Mouse (Mus musculus) kidney, adult 2 months (tissue): ENCODE data around the gene Cdx2. TPM values are rescaled to one million over a fixed set of nuclear protein-coding genes. Genes with fewer than 3 reads are reported as not detected.
A peak's percentile ranks its signal among the peaks of the same experiment; 100 is the strongest.

Source experiments
- DNase-seq: peaks from one replicate; pipeline ENCODE4 v3.0.0; 2021
- H3K27ac ChIP-seq: fragments of 200-500 bp; 2 replicates; pipeline ENCODE4 v1.5.1; 2012; ENCODE audit warnings: low read depth, low read length, control low read depth, inconsistent platforms; ENCODE audit not compliant: insufficient read depth
- H3K27me3 ChIP-seq: fragments of 200-500 bp; replicated peaks from 2 replicates; pipeline ENCODE4 v1.6.1; 2012; ENCODE audit warnings: mild to moderate bottlenecking, moderate library complexity, low read length, inconsistent platforms; ENCODE audit not compliant: control insufficient read depth, insufficient read depth
- H3K36me3 ChIP-seq: fragments of 200-500 bp; 2 replicates; pipeline ENCODE4 v1.6.1; 2012; ENCODE audit warnings: mild to moderate bottlenecking, moderate library complexity, low read length, inconsistent platforms; ENCODE audit not compliant: control insufficient read depth, insufficient read depth
- H3K4me1 ChIP-seq: fragments of 200-500 bp; 2 replicates; pipeline ENCODE4 v1.6.1; 2011; ENCODE audit warnings: low read length; ENCODE audit not compliant: control insufficient read depth, insufficient read depth
- H3K4me3 ChIP-seq: fragments of 200-500 bp; 2 replicates; pipeline ENCODE4 v1.5.1; 2011; ENCODE audit warnings: mild to moderate bottlenecking, low read depth, low read length, control low read depth; ENCODE audit not compliant: insufficient read depth
- CTCF ChIP-seq: fragments of 200-500 bp; conservative IDR thresholded peaks from 2 replicates; pipeline ENCODE4 v1.5.1; 2011; ENCODE audit warnings: low read depth, mild to moderate bottlenecking, control low read depth, low read length, moderate library complexity, mixed read lengths; ENCODE audit not compliant: insufficient read depth, insufficient read length
- POLR2A ChIP-seq: fragments of 200-500 bp; IDR thresholded peaks from one replicate; pipeline ENCODE4 v1.6.1; 2011; ENCODE audit warnings: low read depth, low read length, control low read depth
- WGBS: fragments of 180-500 bp; shearing (Covaris S2); methylation state at CpG from one replicate; pipeline ENCODE4 v1.1.7; 2018; 5-methylcytosine and 5-hydroxymethylcytosine counted together
- polyA plus RNA-seq: library from polyadenylated mRNA; depleted of rRNA; stranded (reverse); fragments of >200 nt; gene quantifications from 2 replicates; pipeline ENCODE4 v1.2.3, GENCODE M21; 2012

Cdx2 gene
- polyA plus RNA-seq, 1 experiment: not detected

DNA sequence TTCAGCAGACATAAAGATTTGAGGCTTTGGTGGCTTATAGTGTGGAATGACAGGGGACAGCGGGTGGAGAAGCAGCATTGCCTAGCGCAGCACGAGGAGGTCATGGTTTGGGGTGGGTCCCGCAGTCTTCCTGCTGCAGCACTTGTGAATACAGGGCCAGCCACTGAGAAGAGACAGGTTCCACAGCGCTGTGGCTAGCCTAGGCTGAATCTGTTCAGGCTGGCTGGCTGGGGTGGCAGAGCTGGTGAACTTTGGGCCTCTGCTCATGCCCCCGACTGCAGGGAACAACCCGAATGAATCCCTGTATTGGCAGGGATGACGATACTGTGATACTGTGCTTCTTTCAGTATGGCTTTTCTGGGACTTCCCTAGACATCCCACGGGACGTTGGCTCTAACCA lies 36.8 kb upstream of the Cdx2 start:
- H3K27ac ChIP-seq: no peak overlapping the region
- no peaks in the 10 kb centered on the region for H3K4me1 ChIP-seq
- no peak overlapping the region for H3K4me3 ChIP-seq
- TF ChIP-seq CTCF: no peak
- TF ChIP-seq POLR2A: no peak
- 88% methylated on average over 10 of the region's 10 CpGs for WGBS
- no peaks in the 10 kb centered on the region for H3K27me3 ChIP-seq
- H3K36me3 ChIP-seq: no peaks in the 10 kb centered on the region
- DNase-seq: no peak

DNA sequence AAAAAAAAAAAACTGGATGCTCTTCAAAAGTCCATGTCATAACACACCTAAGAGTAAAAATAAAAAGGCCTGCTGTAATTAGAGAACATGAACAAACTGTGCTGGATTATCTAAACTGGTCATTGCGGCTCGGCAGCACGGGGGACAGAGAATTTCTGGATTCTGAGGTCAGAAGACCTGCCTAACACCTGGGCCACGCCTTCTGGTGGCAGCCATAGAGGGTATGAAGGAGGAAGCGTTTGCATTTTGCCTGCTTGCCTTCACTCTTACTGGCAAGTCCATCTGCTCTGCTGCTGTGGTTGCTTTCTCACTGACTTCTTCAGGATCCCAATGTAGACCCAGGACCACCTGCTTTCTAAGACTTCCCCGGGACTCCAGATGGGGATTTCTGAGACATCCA lies 35.8 kb upstream of the Cdx2 start:
- no peak for DNase-seq
- H3K27me3 ChIP-seq: no peaks in the 10 kb centered on the region
- H3K27ac ChIP-seq: no peak overlapping the region
- no peak for TF ChIP-seq CTCF
- 95% methylated on average over 6 of the region's 6 CpGs for WGBS
- no peaks in the 10 kb centered on the region for H3K36me3 ChIP-seq
- H3K4me3 ChIP-seq: no peak overlapping the region
- H3K4me1 ChIP-seq: no peaks in the 10 kb centered on the region

GRCm38 (mm10) chr5:147340741-147341414 lies 33.8 kb upstream of the Cdx2 start:
- Histone ChIP-seq H3K4me1 (no peaks in the 10 kb centered on the region), H3K4me3 (no peak overlapping the region), H3K36me3 (no peaks in the 10 kb centered on the region), H3K27me3 (no peaks in the 10 kb centered on the region), H3K27ac (no peak overlapping the region)
- TF ChIP-seq CTCF: no peak
- TF ChIP-seq POLR2A: no peak
- WGBS: 26% methylated on average over 13 of the region's 13 CpGs
- peak; percentile 25 for DNase-seq

GRCm38 (mm10) chr5:147339560-147339959 lies 32.5 kb upstream of the Cdx2 start:
- no peak for DNase-seq
- TF ChIP-seq POLR2A (no peak), CTCF (no peak)
- Histone ChIP-seq H3K36me3 (no peaks in the 10 kb centered on the region), H3K4me1 (no peaks in the 10 kb centered on the region), H3K27me3 (no peaks in the 10 kb centered on the region), H3K27ac (no peak overlapping the region), H3K4me3 (no peak overlapping the region)
- 89% methylated on average over 11 of the region's 11 CpGs for WGBS

GRCm38 (mm10) chr5:147338967-147339366 lies 31.9 kb upstream of the Cdx2 start:
- WGBS: 60% methylated on average over 9 of the region's 9 CpGs
- Histone ChIP-seq H3K4me1 (no peaks in the 10 kb centered on the region), H3K27me3 (no peaks in the 10 kb centered on the region), H3K36me3 (no peaks in the 10 kb centered on the region), H3K27ac (no peak overlapping the region), H3K4me3 (no peak overlapping the region)
- DNase-seq: no peak
- no peak for TF ChIP-seq POLR2A
- no peak for TF ChIP-seq CTCF

- TF ChIP-seq CTCF (no peak), POLR2A (no peak)
- Histone ChIP-seq H3K27ac (no peak overlapping the region), H3K4me3 (no peak overlapping the region), H3K27me3 (no peaks in the 10 kb centered on the region), H3K4me1 (no peaks in the 10 kb centered on the region), H3K36me3 (no peaks in the 10 kb centered on the region)
- WGBS: 16% methylated on average over 7 of the region's 7 CpGs
- no peak for DNase-seq
These were observed 25.6 kb upstream of the Cdx2 start for GRCm38 (mm10) chr5:147332711-147333110.

GRCm38 (mm10) chr5:147331547-147331946 lies 24.5 kb upstream of the Cdx2 start:
- WGBS: 35% methylated on average over 2 of the region's 2 CpGs
- Histone ChIP-seq H3K4me1 (no peaks in the 10 kb centered on the region), H3K4me3 (no peak overlapping the region), H3K27ac (no peak overlapping the region), H3K27me3 (no peaks in the 10 kb centered on the region), H3K36me3 (no peaks in the 10 kb centered on the region)
- TF ChIP-seq CTCF (peak; percentile 63), POLR2A (no peak)
- DNase-seq: peak; percentile 35
